Mouse (Mus musculus): ENCODE results near the gene Fam205c. TPM values are rescaled to one million over a fixed set of nuclear protein-coding genes. Genes with fewer than 3 reads are reported as not detected.

Gene Fam205c
- not detected in 2 replicates for polyA plus RNA-seq (2012; ENCODE audit: insufficient read depth, low replicate concordance)

- no peaks in the 10 kb centered on the region for H3K36me3 ChIP-seq (replicated peaks; ENCODE audit: low read length)
- no peak within 1 kb of the TSS for H3K4me3 ChIP-seq (replicated peaks)
- no peaks in the 10 kb centered on the region for H3K4me1 ChIP-seq
- TF ChIP-seq GATA1 (IDR thresholded peaks at IDR 0.05; ENCODE audit: borderline replicate concordance, low read length) (no peak), FLI1 (IDR thresholded peaks at IDR 0.05; ENCODE audit: low read length) (no peak)
- H3K27me3 ChIP-seq (replicated peaks) = peaks cover 15% of the 10 kb centered on the region
- no peaks in the 10 kb centered on the region for H3K9me3 ChIP-seq
These were observed at the start of gene Fam205c for GRCm38 (mm10) chr4:42874134-42874533. Gene Fam205c, minus strand, starts transcription at chr4:42874234.

- TF ChIP-seq FLI1 (IDR thresholded peaks at IDR 0.05; ENCODE audit: low read length) (no peak), GATA1 (IDR thresholded peaks at IDR 0.05; ENCODE audit: borderline replicate concordance, low read length) (no peak)
- no peaks in the 10 kb centered on the region for H3K9me3 ChIP-seq
- no peaks in the 10 kb centered on the region for H3K36me3 ChIP-seq (replicated peaks; ENCODE audit: low read length)
- H3K4me1 ChIP-seq = peaks cover 1% of the 10 kb centered on the region; the same call in 1 of the 2 replicates
- H3K4me3 ChIP-seq (replicated peaks) = no peak overlapping the region
- H3K27me3 ChIP-seq (replicated peaks) = peaks cover 57% of the 10 kb centered on the region
These were observed 48.4 kb upstream of the Fam205c start for GRCm38 (mm10) chr4:42922461-42922860.

GRCm38 (mm10) chr4:42922056-42922455 is 48.0 kb upstream of the Fam205c start:
- Histone ChIP-seq H3K36me3 (replicated peaks; ENCODE audit: low read length) (no peaks in the 10 kb centered on the region), H3K4me1 (peaks cover 5% of the 10 kb centered on the region), H3K27me3 (replicated peaks) (peaks cover 61% of the 10 kb centered on the region), H3K4me3 (replicated peaks) (no peak overlapping the region), H3K9me3 (no peaks in the 10 kb centered on the region)
- TF ChIP-seq GATA1 (IDR thresholded peaks at IDR 0.05; ENCODE audit: borderline replicate concordance, low read length) = no peak
- no peak for TF ChIP-seq FLI1 (IDR thresholded peaks at IDR 0.05; ENCODE audit: low read length)

- no peaks in the 10 kb centered on the region for H3K36me3 ChIP-seq (replicated peaks; ENCODE audit: low read length)
- peaks cover 11% of the 10 kb centered on the region for H3K4me1 ChIP-seq
- H3K27me3 ChIP-seq (replicated peaks) = peaks cover 66% of the 10 kb centered on the region
- H3K4me3 ChIP-seq (replicated peaks) = no peak overlapping the region
- no peaks in the 10 kb centered on the region for H3K9me3 ChIP-seq
- no peak for TF ChIP-seq FLI1 (IDR thresholded peaks at IDR 0.05; ENCODE audit: low read length)
- TF ChIP-seq GATA1 (IDR thresholded peaks at IDR 0.05; ENCODE audit: borderline replicate concordance, low read length) = no peak
These were observed 47.5 kb upstream of the Fam205c start for GRCm38 (mm10) chr4:42921536-42921935.

GRCm38 (mm10) chr4:42920726-42921125 is 46.7 kb upstream of the Fam205c start:
- Histone ChIP-seq H3K4me3 (replicated peaks) (no peak overlapping the region), H3K27me3 (replicated peaks) (peaks cover 74% of the 10 kb centered on the region), H3K36me3 (replicated peaks; ENCODE audit: low read length) (no peaks in the 10 kb centered on the region), H3K4me1 (peaks cover 11% of the 10 kb centered on the region), H3K9me3 (no peaks in the 10 kb centered on the region)
- TF ChIP-seq FLI1 (IDR thresholded peaks at IDR 0.05; ENCODE audit: low read length) (no peak), GATA1 (IDR thresholded peaks at IDR 0.05; ENCODE audit: borderline replicate concordance, low read length) (no peak)

GRCm38 (mm10) chr4:42917402-42917774 is 43.4 kb upstream of the Fam205c start:
- no peak for TF ChIP-seq GATA1 (IDR thresholded peaks at IDR 0.05; ENCODE audit: borderline replicate concordance, low read length)
- no peak for TF ChIP-seq FLI1 (IDR thresholded peaks at IDR 0.05; ENCODE audit: low read length)
- peaks cover 11% of the 10 kb centered on the region for H3K4me1 ChIP-seq
- H3K4me3 ChIP-seq (replicated peaks) = peak overlapping the region; percentile 84
- no peaks in the 10 kb centered on the region for H3K36me3 ChIP-seq (replicated peaks; ENCODE audit: low read length)
- peaks cover 4% of the 10 kb centered on the region for H3K9me3 ChIP-seq
- H3K27me3 ChIP-seq (replicated peaks) = peaks cover 72% of the 10 kb centered on the region

GRCm38 (mm10) chr4:42916617-42917401 is 42.8 kb upstream of the Fam205c start, which contains the start of gene Phf24:
Gene Phf24, plus strand, starts transcription at chr4:42916660.
- Histone ChIP-seq H3K27me3 (replicated peaks) (peaks cover 70% of the 10 kb centered on the region), H3K36me3 (replicated peaks; ENCODE audit: low read length) (no peaks in the 10 kb centered on the region), H3K4me3 (replicated peaks) (peak within 1 kb of the TSS; percentile 84), H3K4me1 (peaks cover 11% of the 10 kb centered on the region), H3K9me3 (peaks cover 4% of the 10 kb centered on the region)
- TF ChIP-seq GATA1 (IDR thresholded peaks at IDR 0.05; ENCODE audit: borderline replicate concordance, low read length) (no peak), FLI1 (IDR thresholded peaks at IDR 0.05; ENCODE audit: low read length) (no peak)

- Histone ChIP-seq H3K4me3 (replicated peaks) (no peak overlapping the region), H3K27me3 (replicated peaks) (peaks cover 66% of the 10 kb centered on the region), H3K9me3 (peaks cover 4% of the 10 kb centered on the region), H3K4me1 (peaks cover 11% of the 10 kb centered on the region), H3K36me3 (replicated peaks; ENCODE audit: low read length) (no peaks in the 10 kb centered on the region)
- TF ChIP-seq GATA1 (IDR thresholded peaks at IDR 0.05; ENCODE audit: borderline replicate concordance, low read length) = no peak
- TF ChIP-seq FLI1 (IDR thresholded peaks at IDR 0.05; ENCODE audit: low read length) = no peak
These were observed 41.9 kb upstream of the Fam205c start for GRCm38 (mm10) chr4:42915966-42916365.

GRCm38 (mm10) chr4:42915311-42915710 is 41.3 kb upstream of the Fam205c start:
- Histone ChIP-seq H3K4me1 (peaks cover 11% of the 10 kb centered on the region), H3K36me3 (replicated peaks; ENCODE audit: low read length) (no peaks in the 10 kb centered on the region), H3K27me3 (replicated peaks) (peaks cover 59% of the 10 kb centered on the region), H3K9me3 (peaks cover 4% of the 10 kb centered on the region), H3K4me3 (replicated peaks) (no peak overlapping the region)
- no peak for TF ChIP-seq GATA1 (IDR thresholded peaks at IDR 0.05; ENCODE audit: borderline replicate concordance, low read length)
- no peak for TF ChIP-seq FLI1 (IDR thresholded peaks at IDR 0.05; ENCODE audit: low read length)

- TF ChIP-seq GATA1 (IDR thresholded peaks at IDR 0.05; ENCODE audit: borderline replicate concordance, low read length) (no peak), FLI1 (IDR thresholded peaks at IDR 0.05; ENCODE audit: low read length) (no peak)
- Histone ChIP-seq H3K27me3 (replicated peaks) (peaks cover 50% of the 10 kb centered on the region), H3K36me3 (replicated peaks; ENCODE audit: low read length) (no peaks in the 10 kb centered on the region), H3K9me3 (peaks cover 4% of the 10 kb centered on the region), H3K4me3 (replicated peaks) (no peak overlapping the region), H3K4me1 (peaks cover 11% of the 10 kb centered on the region)
These were observed 39.4 kb upstream of the Fam205c start for GRCm38 (mm10) chr4:42913391-42913790.

Measured in megakaryocyte, embryonic 14.5 days (primary cell).